Mouse (Mus musculus): ENCODE data around the gene Wdr43. TPM values are rescaled to one million over a fixed set of nuclear protein-coding genes. Genes with fewer than 3 reads are reported as not detected.
"Not testable (repeated sequence)": the region's sequence is repeated elsewhere in the genome, so short reads cannot be mapped to it uniquely, and the experiment has no call there.

The Wdr43 gene
- polyA plus RNA-seq, 1 experiment from 2014 or later: 110 TPM

DNA sequence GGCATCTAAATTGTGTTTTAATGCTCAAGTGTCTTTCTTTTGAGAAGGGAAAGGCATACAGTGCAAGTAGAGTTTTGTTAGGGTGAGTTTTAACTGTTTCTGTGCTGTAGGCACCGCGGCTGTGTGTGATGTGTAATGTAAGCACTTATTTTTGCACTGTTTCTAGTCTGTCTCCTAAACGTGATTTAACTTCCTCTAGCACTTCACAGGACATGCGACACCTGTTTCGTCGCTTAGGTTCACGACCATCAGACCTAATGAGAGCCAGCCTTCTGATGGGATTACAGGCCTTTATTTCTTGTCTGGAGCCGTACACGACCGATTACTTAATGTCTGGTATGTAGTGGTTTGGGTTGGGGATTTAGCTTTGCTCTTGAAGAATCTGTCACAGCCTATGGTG lies 16.1 kb downstream of the Wdr43 start:
- Histone ChIP-seq H3K9me3 (ENCODE audit: control insufficient read depth, low read length) (no peaks in the 10 kb centered on the region), H3K4me3 (ENCODE audit: low read depth, low read length) (no peak overlapping the region), H3K4me2 (ENCODE audit: low read length) (no peak overlapping the region), H3K27ac (ENCODE audit: low read depth) (no peak overlapping the region), H3K36me3 (ENCODE audit: control insufficient read depth, insufficient read depth, low read length) (peaks cover 92% of the 10 kb centered on the region), H3K4me1 (replicated peaks; ENCODE audit: control insufficient read depth, insufficient read depth, low read length) (no peaks in the 10 kb centered on the region), H3K27me3 (replicated peaks; ENCODE audit: control insufficient read depth, insufficient read depth, low read length) (no peaks in the 10 kb centered on the region), H3K9ac (ENCODE audit: low read length) (no peak overlapping the region)
- DNase-seq (ENCODE audit: low spot score) (no peak), ATAC-seq (replicated peaks; ENCODE audit: low FRiP score, low TSS enrichment, low read depth) (no peak)
- 85% methylated on average over 10 of the region's 10 CpGs for WGBS

DNA sequence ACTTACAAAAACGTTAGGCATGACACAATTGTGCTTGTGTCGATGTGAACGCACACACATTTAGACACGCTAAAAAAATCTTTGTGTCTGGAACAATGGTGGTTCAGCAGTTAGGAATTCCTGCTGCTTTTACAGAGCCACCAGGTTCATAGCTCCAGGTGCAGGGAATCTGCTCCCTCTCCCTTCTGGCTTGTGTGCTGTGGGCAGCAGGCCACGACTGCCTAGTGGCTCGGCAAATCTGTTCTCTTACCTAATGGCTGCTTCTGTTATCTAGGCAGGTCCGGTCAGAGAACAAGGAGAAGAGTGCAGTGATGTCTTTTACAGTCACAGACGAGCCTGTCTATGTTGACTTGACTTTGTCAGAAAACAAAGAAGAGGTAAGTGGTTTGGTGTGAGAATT lies 17.7 kb downstream of the Wdr43 start:
- Histone ChIP-seq H3K36me3 (ENCODE audit: control insufficient read depth, insufficient read depth, low read length) (peaks cover 92% of the 10 kb centered on the region), H3K9ac (ENCODE audit: low read length) (no peak overlapping the region), H3K4me1 (replicated peaks; ENCODE audit: control insufficient read depth, insufficient read depth, low read length) (no peaks in the 10 kb centered on the region), H3K4me2 (ENCODE audit: low read length) (no peak overlapping the region), H3K27me3 (replicated peaks; ENCODE audit: control insufficient read depth, insufficient read depth, low read length) (no peaks in the 10 kb centered on the region), H3K27ac (ENCODE audit: low read depth) (no peak overlapping the region), H3K9me3 (ENCODE audit: control insufficient read depth, low read length) (no peaks in the 10 kb centered on the region), H3K4me3 (ENCODE audit: low read depth, low read length) (no peak overlapping the region)
- ATAC-seq (replicated peaks; ENCODE audit: low FRiP score, low TSS enrichment, low read depth): no peak
- no peak for DNase-seq (ENCODE audit: low spot score)
- WGBS: 87% methylated on average over 8 of the region's 8 CpGs

DNA sequence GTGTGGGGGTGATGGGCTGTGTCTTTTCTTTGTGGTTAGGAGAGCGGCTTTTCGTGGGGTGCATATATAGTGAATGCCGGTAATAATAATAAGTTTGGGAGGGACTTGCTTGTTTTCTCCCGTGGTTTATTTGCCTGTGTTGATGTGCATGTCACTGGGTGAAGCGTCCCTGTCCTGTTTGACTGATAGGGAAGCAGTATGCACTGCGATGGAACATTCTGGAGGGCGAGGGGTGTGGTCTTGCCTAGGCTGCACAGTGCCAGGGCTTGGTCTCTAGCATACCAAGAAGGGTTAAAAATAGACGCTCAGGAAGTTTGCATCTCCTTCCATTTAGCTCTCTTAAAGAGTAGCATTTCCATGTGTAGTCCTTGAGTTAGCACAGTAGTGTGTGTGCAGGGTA lies 21.1 kb downstream of the Wdr43 start:
- ATAC-seq (replicated peaks; ENCODE audit: low FRiP score, low TSS enrichment, low read depth) (no peak), DNase-seq (ENCODE audit: low spot score) (no peak)
- H3K4me2 ChIP-seq (ENCODE audit: low read length): no peak overlapping the region
- 89% methylated on average over 8 of the region's 8 CpGs for WGBS
- no peaks in the 10 kb centered on the region for H3K27me3 ChIP-seq (replicated peaks; ENCODE audit: control insufficient read depth, insufficient read depth, low read length)
- no peaks in the 10 kb centered on the region for H3K9me3 ChIP-seq (ENCODE audit: control insufficient read depth, low read length)
- no peak overlapping the region for H3K4me3 ChIP-seq (ENCODE audit: low read depth, low read length)
- no peak overlapping the region for H3K9ac ChIP-seq (ENCODE audit: low read length)
- peaks cover 91% of the 10 kb centered on the region for H3K36me3 ChIP-seq (ENCODE audit: control insufficient read depth, insufficient read depth, low read length)
- no peaks in the 10 kb centered on the region for H3K4me1 ChIP-seq (replicated peaks; ENCODE audit: control insufficient read depth, insufficient read depth, low read length)
- H3K27ac ChIP-seq (ENCODE audit: low read depth): no peak overlapping the region

- ATAC-seq (replicated peaks; ENCODE audit: low FRiP score, low TSS enrichment, low read depth): no peak
Measured at GRCm38 (mm10) chr17:71637750-71638265, 22.1 kb downstream of the Wdr43 start.

GRCm38 (mm10) chr17:71639056-71639455 lies 23.4 kb downstream of the Wdr43 start:
- H3K4me3 ChIP-seq (ENCODE audit: low read depth, low read length); DNase-seq (ENCODE audit: low spot score); H3K4me2 ChIP-seq (ENCODE audit: low read length); H3K4me1 ChIP-seq (replicated peaks; ENCODE audit: control insufficient read depth, insufficient read depth, low read length); ATAC-seq (replicated peaks; ENCODE audit: low FRiP score, low TSS enrichment, low read depth); H3K9me3 ChIP-seq (ENCODE audit: control insufficient read depth, low read length); H3K9ac ChIP-seq (ENCODE audit: low read length); H3K27me3 ChIP-seq (replicated peaks; ENCODE audit: control insufficient read depth, insufficient read depth, low read length); H3K27ac ChIP-seq (ENCODE audit: low read depth): not testable (repeated sequence)
- 67% methylated on average over 5 of the region's 5 CpGs for WGBS
- peaks cover 92% of the 10 kb centered on the region for H3K36me3 ChIP-seq (ENCODE audit: control insufficient read depth, insufficient read depth, low read length)

More at GRCm38 (mm10) chr17:71637750-71638265, 22.1 kb downstream of the Wdr43 start:
- H3K9me3 ChIP-seq (ENCODE audit: control insufficient read depth, low read length): no peaks in the 10 kb centered on the region
- no peak overlapping the region for H3K9ac ChIP-seq (ENCODE audit: low read length)
- 90% methylated on average over 4 of the region's 4 CpGs for WGBS
- H3K27me3 ChIP-seq (replicated peaks; ENCODE audit: control insufficient read depth, insufficient read depth, low read length): no peaks in the 10 kb centered on the region
- no peaks in the 10 kb centered on the region for H3K4me1 ChIP-seq (replicated peaks; ENCODE audit: control insufficient read depth, insufficient read depth, low read length)
- peaks cover 95% of the 10 kb centered on the region for H3K36me3 ChIP-seq (ENCODE audit: control insufficient read depth, insufficient read depth, low read length)
- no peak overlapping the region for H3K27ac ChIP-seq (ENCODE audit: low read depth)
- no peak for DNase-seq (ENCODE audit: low spot score)
- H3K4me3 ChIP-seq (ENCODE audit: low read depth, low read length): no peak overlapping the region
- H3K4me2 ChIP-seq (ENCODE audit: low read length): no peak overlapping the region

- Histone ChIP-seq H3K9ac (ENCODE audit: low read length) (no peak overlapping the region), H3K36me3 (ENCODE audit: control insufficient read depth, insufficient read depth, low read length) (peaks cover 90% of the 10 kb centered on the region), H3K27me3 (replicated peaks; ENCODE audit: control insufficient read depth, insufficient read depth, low read length) (no peaks in the 10 kb centered on the region), H3K4me2 (ENCODE audit: low read length) (no peak overlapping the region), H3K9me3 (ENCODE audit: control insufficient read depth, low read length) (no peaks in the 10 kb centered on the region), H3K4me3 (ENCODE audit: low read depth, low read length) (no peak overlapping the region), H3K4me1 (replicated peaks; ENCODE audit: control insufficient read depth, insufficient read depth, low read length) (no peaks in the 10 kb centered on the region), H3K27ac (ENCODE audit: low read depth) (no peak overlapping the region)
- ATAC-seq (replicated peaks; ENCODE audit: low FRiP score, low TSS enrichment, low read depth) (no peak), DNase-seq (ENCODE audit: low spot score) (no peak)
- 91% methylated on average over 9 of the region's 9 CpGs for WGBS
Measured at GRCm38 (mm10) chr17:71640421-71641085, 24.9 kb downstream of the Wdr43 start.

GRCm38 (mm10) chr17:71642190-71642589 lies 26.5 kb downstream of the Wdr43 start:
- H3K27me3 ChIP-seq (replicated peaks; ENCODE audit: control insufficient read depth, insufficient read depth, low read length): no peaks in the 10 kb centered on the region
- ATAC-seq (replicated peaks; ENCODE audit: low FRiP score, low TSS enrichment, low read depth) (no peak), DNase-seq (ENCODE audit: low spot score) (no peak)
- no peaks in the 10 kb centered on the region for H3K4me1 ChIP-seq (replicated peaks; ENCODE audit: control insufficient read depth, insufficient read depth, low read length)
- H3K36me3 ChIP-seq (ENCODE audit: control insufficient read depth, insufficient read depth, low read length): peaks cover 90% of the 10 kb centered on the region
- H3K4me2 ChIP-seq (ENCODE audit: low read length): no peak overlapping the region
- H3K9me3 ChIP-seq (ENCODE audit: control insufficient read depth, low read length): no peaks in the 10 kb centered on the region
- no peak overlapping the region for H3K27ac ChIP-seq (ENCODE audit: low read depth)
- WGBS: 82% methylated on average over 3 of the region's 3 CpGs
- no peak overlapping the region for H3K4me3 ChIP-seq (ENCODE audit: low read depth, low read length)
- H3K9ac ChIP-seq (ENCODE audit: low read length): no peak overlapping the region

DNA sequence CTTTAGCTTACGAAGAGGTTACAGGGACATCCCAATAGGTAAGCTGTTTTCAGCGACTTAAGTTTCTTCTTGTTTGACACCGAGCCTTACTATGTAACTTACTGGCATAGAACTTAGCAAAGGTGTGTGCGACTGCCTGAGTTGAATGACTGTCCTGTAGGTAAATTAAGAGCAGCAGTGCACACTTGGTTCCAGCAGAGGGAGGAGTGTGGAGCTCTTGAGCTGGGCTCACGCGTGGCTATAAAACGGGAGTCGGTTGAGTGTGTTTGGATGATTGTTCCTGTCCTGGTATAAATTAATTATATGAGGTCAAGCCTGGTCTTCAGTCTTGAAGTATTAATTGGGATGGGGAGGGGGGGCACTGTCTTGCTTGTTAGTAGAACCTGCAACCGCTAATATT lies 34.3 kb downstream of the Wdr43 start:
- ATAC-seq (replicated peaks; ENCODE audit: low FRiP score, low TSS enrichment, low read depth) (peak; percentile 43; the same call in 1 of the 2 replicates), DNase-seq (ENCODE audit: low spot score) (no peak)
- Histone ChIP-seq H3K27ac (ENCODE audit: low read depth) (no peak overlapping the region), H3K4me2 (ENCODE audit: low read length) (no peak overlapping the region), H3K9ac (ENCODE audit: low read length) (no peak overlapping the region), H3K27me3 (replicated peaks; ENCODE audit: control insufficient read depth, insufficient read depth, low read length) (no peaks in the 10 kb centered on the region), H3K4me1 (replicated peaks; ENCODE audit: control insufficient read depth, insufficient read depth, low read length) (no peaks in the 10 kb centered on the region), H3K36me3 (ENCODE audit: control insufficient read depth, insufficient read depth, low read length) (peaks cover 89% of the 10 kb centered on the region), H3K9me3 (ENCODE audit: control insufficient read depth, low read length) (no peaks in the 10 kb centered on the region), H3K4me3 (ENCODE audit: low read depth, low read length) (no peak overlapping the region)
- 89% methylated on average over 9 of the region's 9 CpGs for WGBS

DNA sequence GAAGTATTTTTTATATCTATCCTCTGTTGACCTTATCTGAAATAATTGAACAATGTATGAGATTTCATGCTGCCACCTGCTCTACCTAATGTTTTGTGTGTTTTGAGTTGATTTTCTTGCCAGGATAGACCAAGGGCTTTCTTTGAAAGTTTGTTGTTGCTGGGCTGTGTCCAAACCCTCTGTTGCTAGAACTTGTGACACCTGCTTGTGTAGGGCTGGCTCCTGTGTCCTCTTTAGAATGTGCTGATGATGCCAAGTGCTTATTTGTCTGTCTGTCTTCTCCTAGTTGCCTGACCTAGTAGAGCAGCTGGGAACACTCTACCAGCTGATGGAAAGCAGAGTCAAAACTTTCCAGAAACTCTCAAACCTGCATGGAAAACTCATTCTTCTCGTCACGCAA lies 36.8 kb downstream of the Wdr43 start:
- no peak overlapping the region for H3K27ac ChIP-seq (ENCODE audit: low read depth)

More for the DNA sequence above, 36.8 kb downstream of the Wdr43 start:
- 80% methylated on average over 2 of the region's 2 CpGs for WGBS
- no peak overlapping the region for H3K4me2 ChIP-seq (ENCODE audit: low read length)
- H3K4me1 ChIP-seq (replicated peaks; ENCODE audit: control insufficient read depth, insufficient read depth, low read length): no peaks in the 10 kb centered on the region
- H3K27me3 ChIP-seq (replicated peaks; ENCODE audit: control insufficient read depth, insufficient read depth, low read length): no peaks in the 10 kb centered on the region
- H3K4me3 ChIP-seq (ENCODE audit: low read depth, low read length): no peak overlapping the region
- DNase-seq (ENCODE audit: low spot score) (no peak), ATAC-seq (replicated peaks; ENCODE audit: low FRiP score, low TSS enrichment, low read depth) (no peak)
- no peaks in the 10 kb centered on the region for H3K9me3 ChIP-seq (ENCODE audit: control insufficient read depth, low read length)
- H3K36me3 ChIP-seq (ENCODE audit: control insufficient read depth, insufficient read depth, low read length): peaks cover 88% of the 10 kb centered on the region
- no peak overlapping the region for H3K9ac ChIP-seq (ENCODE audit: low read length)
